Mouse (Mus musculus) megakaryocyte, embryonic 14.5 days (primary cell): Measurements from ENCODE around the gene Dcakd.

ENCODE experiments used
- FLI1 ChIP-seq: IDR thresholded peaks from 2 replicates; pipeline ENCODE4 v1.6.1; 2012; ENCODE audit warnings: low read length, inconsistent platforms, mixed read lengths
- GATA1 ChIP-seq: IDR thresholded peaks from 3 replicates; pipeline ENCODE4 v1.6.1; 2012; ENCODE audit warnings: mixed read lengths, low read length, inconsistent platforms, borderline replicate concordance

DNA sequence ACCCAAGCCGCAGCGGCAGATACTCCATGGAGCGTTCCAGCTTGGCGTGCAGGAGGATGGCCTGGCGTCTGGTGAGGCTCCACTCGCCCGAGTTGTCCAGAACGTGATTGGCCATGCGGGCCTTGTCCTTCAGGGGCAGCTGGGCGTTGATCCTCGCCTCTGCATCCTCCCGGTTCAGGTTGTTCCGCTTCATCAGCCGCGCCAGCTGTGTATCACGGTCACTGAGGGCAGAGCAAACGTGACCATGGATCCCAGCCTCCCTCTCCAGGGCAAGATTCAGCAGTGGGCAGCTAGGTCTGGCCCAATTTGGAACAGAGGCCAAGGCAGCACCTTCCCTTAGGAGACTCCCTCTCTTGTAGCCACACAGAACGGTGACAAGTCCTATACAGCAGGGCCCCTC, 33.2 kb downstream of the Dcakd start:
- no peak for TF ChIP-seq FLI1
- no peak for TF ChIP-seq GATA1
